Mouse (Mus musculus): ENCODE measurements at regions not wholly inside any gene's neighbourhood (a gene's known extent, or its start where the extent isn't known, plus 50 kb on each side); places are given as distances from the start of the nearest gene placed in this dataset.

- TF ChIP-seq CTCF (IDR thresholded peaks at IDR 0.05; ENCODE audit: extremely low read depth, insufficient read length, insufficient replicate concordance, low read depth, low read length) (no peak), POLR2A (IDR thresholded peaks at IDR 0.05; ENCODE audit: low read depth, low read length) (no peak)
Measured at GRCm38 (mm10) chr4:9104657-9105056, 865.8 kb upstream of the Car8 start.

All from small intestine, adult 2 months (tissue).